Mouse (Mus musculus) Patski (cell line): ENCODE data around the gene Dck. TPM values are rescaled to one million over a fixed set of nuclear protein-coding genes. Genes with fewer than 3 reads are reported as not detected.

ENCODE experiments used
- ATAC-seq: fragments of 100-300 bp; one replicate; pipeline ENCODE4 v1.8.0; 2021
- CTCF ChIA-PET: fragments of 350-600 bp; sonication (Branson Sonifier 250); formaldehyde crosslinking; loops from one replicate; lab custom pipeline; 2022; ENCODE audit warnings: inconsistent platforms; lab: Charles Lee
- POLR2A ChIA-PET: fragments of 350-600 bp; sonication (Branson Sonifier 250); formaldehyde crosslinking; loops from one replicate; lab custom pipeline; 2022; ENCODE audit warnings: antibody characterized with exemption, inconsistent platforms; lab: Charles Lee
- DNase-seq: peaks from one replicate; pipeline ENCODE4 v3.0.0-alpha.2; 2011; ENCODE audit warnings: low read depth, low spot score
- H3K27me3 ChIP-seq: fragments of 371-371 bp; one replicate; pipeline ENCODE4 v1.5.1; 2021
- CTCF ChIP-seq: fragments of 100-300 bp; IDR thresholded peaks from one replicate; pipeline ENCODE4 v1.5.1; 2021
- in situ Hi-C: fragments of 300-500 bp; cut with MboI; formaldehyde crosslinking; loops from 3 replicates; pipeline ENCODE4 v1.11.1; 2018; ENCODE audit warnings: low pct_unique_long_range_greater_than_20kb, mixed read lengths
- polyA plus RNA-seq: library from polyadenylated mRNA; unstranded; gene quantifications from one replicate; pipeline ENCODE4 v1.2.3, GENCODE M21; 2021

Gene Dck
- polyA plus RNA-seq, 1 experiment from 2014 or later, result 15.0 TPM

DNA sequence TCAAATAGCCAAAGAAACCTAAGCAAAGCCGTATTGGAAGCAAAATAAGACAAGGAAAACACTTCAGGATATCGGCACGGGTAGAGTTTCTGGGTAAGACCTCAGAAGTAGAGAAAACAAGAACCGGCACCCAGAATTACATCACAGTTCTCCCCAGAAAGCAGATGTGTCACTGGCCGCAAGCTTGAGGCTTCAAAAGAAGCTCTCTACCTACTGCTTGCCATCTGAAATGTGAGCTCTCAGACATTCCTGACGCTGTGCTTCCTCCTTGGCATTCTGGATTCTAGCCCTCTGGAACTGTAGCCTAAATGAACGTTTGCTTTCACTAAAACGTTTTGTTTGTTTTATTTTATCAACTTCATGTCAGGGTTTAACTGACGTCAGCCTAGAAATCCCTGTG lies 25.9 kb downstream of the Dck start:
- H3K27me3 ChIP-seq, result peaks cover 10% of the 10 kb centered on the region
- DNase-seq (no peak), ATAC-seq (peak; percentile 30)
- TF ChIP-seq CTCF, result no peak
- ChIA-PET POLR2A (interaction anchor here (0.6 kb wide), 1 partner anchor 362 kb away, joined by 3 read pairs; no protein-coding TSS in a partner anchor), CTCF (interaction anchor here (0.7 to 2.1 kb wide), 7 partner anchors 9 to 453 kb away, joined by 3 to 11 read pairs (median 4); no protein-coding TSS in a partner anchor)
- in situ Hi-C loops, result no loop called here

DNA sequence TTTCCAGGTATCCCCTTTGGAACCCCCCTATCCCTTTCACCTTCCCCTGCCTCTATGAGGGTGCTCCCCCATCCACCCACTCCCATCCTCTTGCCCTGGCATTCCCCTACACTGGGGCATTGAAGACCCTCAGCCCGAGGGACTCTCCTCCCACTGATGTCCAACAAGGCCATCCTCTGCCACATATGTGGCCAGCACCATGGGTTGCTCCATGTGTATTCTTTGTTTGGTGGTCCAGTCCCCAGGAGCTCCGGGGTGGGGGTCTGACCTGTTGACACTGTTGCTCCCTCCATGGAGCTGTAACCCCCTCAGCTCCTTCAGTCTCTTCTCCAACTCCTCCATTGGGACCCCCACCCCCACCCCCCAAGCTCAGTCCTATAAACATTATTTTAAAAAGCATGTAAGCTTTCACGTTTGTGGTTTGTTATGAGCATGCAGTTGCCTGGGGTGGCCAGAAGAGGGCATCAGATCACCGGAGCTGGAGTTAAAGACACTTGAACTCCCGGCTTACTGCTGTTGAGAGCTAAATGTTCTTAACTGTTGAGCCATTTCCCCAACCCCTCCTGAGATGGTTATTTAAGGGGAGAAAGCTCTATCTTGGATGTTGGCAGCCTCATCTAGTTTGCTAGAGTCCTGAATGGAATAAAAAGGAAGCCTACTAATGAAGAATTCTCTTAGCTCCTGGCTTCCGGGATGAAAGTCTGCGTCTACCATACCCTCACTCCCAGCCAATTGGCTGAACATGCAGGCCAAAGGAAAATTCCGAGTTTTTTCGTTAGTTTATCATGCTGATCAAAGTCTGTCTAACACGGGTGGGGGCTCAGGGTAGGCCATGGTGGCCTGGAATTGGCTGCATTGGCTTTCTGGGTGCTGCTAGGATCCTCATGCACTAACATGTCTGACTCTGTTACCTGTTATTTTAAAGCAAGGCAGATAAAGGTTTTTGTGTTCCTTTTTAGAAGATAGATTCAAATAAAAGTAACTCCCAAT lies 26.8 kb downstream of the Dck start:
- DNase-seq (peak; percentile 10), ATAC-seq (peak; percentile 69)
- POLR2A ChIA-PET, result interaction anchor here (0.6 kb wide), 1 partner anchor 361 kb away, joined by 3 read pairs; no protein-coding TSS in a partner anchor
- peaks cover 10% of the 10 kb centered on the region for H3K27me3 ChIP-seq
- CTCF ChIA-PET, result interaction anchor here (0.8 to 2.1 kb wide), 20 partner anchors 9 to 748 kb away, joined by 3 to 11 read pairs (median 4); no protein-coding TSS in a partner anchor
- in situ Hi-C loops, result no loop called here
- peak; percentile 77 for TF ChIP-seq CTCF

DNA sequence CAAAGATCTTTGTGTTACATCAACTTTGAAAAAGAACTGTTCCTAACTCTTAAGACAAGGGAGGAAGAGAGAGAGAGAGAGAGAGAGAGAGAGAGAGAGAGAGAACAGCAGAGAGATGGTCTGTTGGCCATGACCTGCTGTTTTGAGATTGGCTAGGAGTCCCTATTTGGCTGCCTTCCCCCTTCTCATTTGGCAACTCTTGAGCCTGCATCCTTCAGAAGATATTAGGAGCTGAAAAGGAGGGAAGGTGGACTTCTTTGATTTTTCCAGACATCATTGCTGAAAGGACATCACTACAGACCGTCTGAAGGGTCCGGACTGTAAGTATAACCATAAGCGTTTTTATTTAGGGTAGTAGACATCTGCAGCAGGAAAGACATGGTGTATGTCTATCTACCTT lies 28.9 kb downstream of the Dck start:
- in situ Hi-C loops, result no loop called here
- no peak for TF ChIP-seq CTCF
- CTCF ChIA-PET, result no interaction called here
- no peak for DNase-seq
- POLR2A ChIA-PET, result no interaction called here
- H3K27me3 ChIP-seq, result peaks cover 10% of the 10 kb centered on the region
- ATAC-seq, result no peak

DNA sequence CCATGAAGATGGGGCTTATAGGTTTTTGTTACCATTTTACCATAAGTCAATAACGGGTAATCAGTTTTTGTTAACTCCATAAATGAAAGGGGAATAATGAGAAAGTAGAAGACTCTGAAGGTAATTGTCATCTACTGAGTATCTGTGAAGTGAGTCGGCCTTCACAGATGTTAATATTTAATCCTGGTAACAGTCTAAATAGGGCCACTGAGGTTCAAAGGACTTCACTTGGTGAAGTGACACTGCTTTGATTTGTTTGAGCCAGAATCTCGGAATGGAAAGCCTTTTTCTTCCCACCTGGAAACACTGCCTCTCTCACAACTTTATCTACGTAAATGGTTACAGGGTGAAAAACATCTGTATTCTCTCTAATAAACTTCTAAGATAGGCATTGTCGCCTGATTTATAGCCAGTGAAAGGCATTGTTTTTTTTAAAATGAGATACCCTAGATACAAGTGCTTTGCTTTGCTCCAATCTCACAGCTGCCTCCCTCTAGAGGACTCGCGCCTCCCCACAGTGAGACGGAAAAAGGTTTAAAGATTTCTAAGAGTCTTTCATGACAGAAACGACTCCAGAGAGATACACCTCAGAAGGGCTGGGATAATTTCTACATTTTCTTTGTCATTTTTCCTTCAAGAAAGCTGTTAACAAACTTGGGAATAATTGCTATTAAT lies 31.3 kb downstream of the Dck start:
- ATAC-seq (no peak), DNase-seq (no peak)
- POLR2A ChIA-PET, result interaction anchor here (0.6 kb wide), 1 partner anchor 15 kb away, joined by 4 read pairs; no protein-coding TSS in a partner anchor

DNA sequence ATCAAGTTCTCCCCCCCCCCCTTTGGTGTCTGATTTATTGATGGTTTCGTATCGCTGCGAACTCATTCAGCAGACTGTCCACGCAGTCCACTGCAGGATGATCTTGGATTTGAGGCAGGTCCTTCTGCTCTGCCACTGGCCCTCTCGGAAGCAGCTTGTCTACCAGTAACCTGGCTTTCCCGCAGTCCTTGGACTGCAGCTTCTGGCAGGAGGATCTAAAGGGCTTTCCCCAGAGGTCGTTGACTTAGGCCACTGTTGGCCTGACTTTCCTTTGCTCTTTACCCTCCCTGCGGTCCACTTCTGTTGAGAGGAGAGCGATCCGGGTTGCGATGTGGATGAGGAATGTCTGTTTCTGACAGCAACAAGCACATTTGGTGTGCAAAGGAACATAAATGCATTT lies 31.8 kb downstream of the Dck start:
- ChIA-PET CTCF (no interaction called here), POLR2A (interaction anchor here (0.6 kb wide), 1 partner anchor 14 kb away, joined by 4 read pairs; no protein-coding TSS in a partner anchor)
- DNase-seq (no peak), ATAC-seq (no peak)
- H3K27me3 ChIP-seq, result peaks cover 16% of the 10 kb centered on the region
- in situ Hi-C loops, result no loop called here
- no peak for TF ChIP-seq CTCF

More for the DNA sequence above, 31.3 kb downstream of the Dck start:
- in situ Hi-C loops, result no loop called here
- CTCF ChIA-PET, result no interaction called here
- H3K27me3 ChIP-seq, result peaks cover 11% of the 10 kb centered on the region
- TF ChIP-seq CTCF, result no peak

DNA sequence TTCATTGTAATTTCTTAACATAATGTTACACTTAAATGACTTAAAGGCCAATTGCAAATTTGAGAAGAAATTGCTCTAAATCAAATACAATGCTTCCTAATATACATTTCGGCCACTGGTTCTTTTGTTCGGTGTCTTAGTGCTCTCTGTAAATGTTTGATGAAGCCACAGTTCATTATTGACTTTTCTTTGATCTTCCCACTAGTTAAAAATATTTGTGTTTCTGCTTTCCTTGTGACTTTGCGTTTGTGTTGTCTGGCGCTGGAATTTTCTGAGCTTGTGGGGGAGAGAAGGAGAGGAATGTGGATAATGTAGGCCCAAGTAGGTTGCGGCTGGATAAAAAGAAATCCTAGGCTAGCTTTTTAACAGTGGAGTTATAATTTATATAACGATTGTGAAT lies 32.3 kb downstream of the Dck start:
- DNase-seq (no peak), ATAC-seq (no peak)
- peaks cover 16% of the 10 kb centered on the region for H3K27me3 ChIP-seq
- POLR2A ChIA-PET, result interaction anchor here (0.7 kb wide), 1 partner anchor 597 kb away, joined by 3 read pairs; no protein-coding TSS in a partner anchor
- in situ Hi-C loops, result no loop called here
- TF ChIP-seq CTCF, result no peak
- CTCF ChIA-PET, result no interaction called here

DNA sequence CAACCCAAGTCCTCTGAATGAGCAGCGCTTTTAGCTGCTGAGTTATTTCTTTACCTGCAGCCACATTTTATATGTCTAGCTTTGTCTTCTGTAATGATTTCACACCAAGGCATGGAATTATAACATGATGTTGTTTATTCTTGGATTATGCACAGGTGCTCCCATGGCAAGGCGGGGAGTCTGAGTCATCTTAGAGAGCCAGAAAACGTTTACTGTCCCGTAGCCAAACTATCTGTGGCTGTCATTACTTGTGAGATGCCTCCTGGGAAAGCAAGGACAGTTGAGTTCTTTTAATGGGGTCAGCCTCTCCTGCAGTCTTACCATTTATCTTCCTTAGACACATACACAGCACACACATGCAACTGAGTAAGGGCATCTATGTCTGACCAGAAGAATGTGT lies 40.8 kb downstream of the Dck start:
- in situ Hi-C loops, result no loop called here
- POLR2A ChIA-PET, result no interaction called here
- ATAC-seq, result no peak
- no peak for TF ChIP-seq CTCF
- CTCF ChIA-PET, result interaction anchor here (1.2 kb wide), 1 partner anchor 11 kb away, joined by 4 read pairs; no protein-coding TSS in a partner anchor
- peaks cover 21% of the 10 kb centered on the region for H3K27me3 ChIP-seq
- no peak for DNase-seq

DNA sequence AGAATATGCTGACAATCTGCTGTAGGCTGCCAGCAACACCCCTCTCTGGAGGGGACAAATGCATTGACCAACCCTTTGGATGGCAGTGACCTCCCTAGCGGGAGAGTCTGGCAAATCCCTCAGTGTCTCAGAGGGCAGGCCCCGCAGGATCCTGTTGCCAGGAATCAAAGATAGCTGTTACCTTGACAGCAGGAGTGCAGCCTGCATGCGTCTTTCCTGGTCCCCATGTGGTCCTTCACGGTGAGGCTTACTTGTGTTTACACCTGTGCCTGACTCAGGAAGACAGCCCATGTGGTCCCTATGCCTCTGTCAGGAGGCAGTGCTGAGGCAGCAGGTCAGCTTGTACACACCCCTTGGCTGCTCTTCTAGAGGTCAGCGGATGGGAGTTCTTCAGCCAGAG lies 41.5 kb downstream of the Dck start:
- CTCF ChIA-PET, result interaction anchor here (1.2 kb wide), 1 partner anchor 11 kb away, joined by 4 read pairs; no protein-coding TSS in a partner anchor
- peaks cover 25% of the 10 kb centered on the region for H3K27me3 ChIP-seq
- POLR2A ChIA-PET, result no interaction called here
- in situ Hi-C loops, result no loop called here
- no peak for DNase-seq
- ATAC-seq, result no peak
- no peak for TF ChIP-seq CTCF

DNA sequence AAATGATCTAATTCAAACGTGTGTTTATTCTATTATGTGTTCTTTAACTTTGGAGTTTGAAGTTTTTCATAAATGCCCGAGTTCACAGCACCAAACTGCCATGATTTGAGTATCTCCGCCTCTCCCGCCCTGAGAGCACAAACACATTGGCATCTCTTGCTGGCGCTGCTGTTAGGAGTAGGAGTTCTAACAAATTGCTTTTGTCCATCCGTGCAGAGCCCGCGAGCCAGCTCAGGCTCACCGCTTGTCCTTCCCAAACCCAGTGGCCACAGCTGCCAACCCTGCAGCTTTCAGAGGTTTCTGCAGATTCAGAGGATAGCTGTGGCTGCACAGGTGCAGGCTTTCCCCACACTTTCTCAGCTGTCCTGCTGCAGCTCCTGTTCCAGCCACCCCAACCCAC lies 42.5 kb downstream of the Dck start:
- DNase-seq, result no peak
- ChIA-PET POLR2A (interaction anchor here (0.7 kb wide), 1 partner anchor 86 kb away, joined by 3 read pairs; no protein-coding TSS in a partner anchor), CTCF (no interaction called here)
- in situ Hi-C loops, result no loop called here
- H3K27me3 ChIP-seq, result peaks cover 30% of the 10 kb centered on the region
- TF ChIP-seq CTCF, result no peak
- ATAC-seq, result no peak

DNA sequence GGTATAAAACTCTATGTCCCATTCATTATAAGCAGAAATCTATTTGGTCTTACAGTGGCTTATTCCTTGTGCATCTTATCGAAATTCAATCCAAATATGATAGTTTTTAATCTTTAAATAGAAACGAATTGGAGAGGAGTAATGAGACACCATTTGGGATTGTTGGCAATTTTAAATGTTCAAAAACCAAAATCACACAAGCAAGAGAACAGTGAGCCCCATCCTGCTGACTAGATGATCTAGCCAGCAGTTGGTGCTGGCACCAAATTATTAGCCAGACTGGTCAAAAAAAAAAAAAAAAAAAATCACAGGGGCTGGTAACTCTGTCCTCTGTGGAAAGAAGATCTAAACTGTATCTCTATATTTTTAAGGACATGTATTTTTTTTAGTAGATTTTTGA lies 48.4 kb downstream of the Dck start:
- peaks cover 37% of the 10 kb centered on the region for H3K27me3 ChIP-seq
- TF ChIP-seq CTCF, result no peak
- POLR2A ChIA-PET, result no interaction called here
- DNase-seq (no peak), ATAC-seq (no peak)
- in situ Hi-C loops, result no loop called here
- CTCF ChIA-PET, result no interaction called here
